Mouse (Mus musculus): ENCODE data around the gene Slc47a1. TPM values are rescaled to one million over a fixed set of nuclear protein-coding genes. Genes with fewer than 3 reads are reported as not detected.
"Not testable (repeated sequence)": the region's sequence is repeated elsewhere in the genome, so short reads cannot be mapped to it uniquely, and the experiment has no call there.

Slc47a1 gene
- polyA plus RNA-seq, 1 experiment: not detected

DNA sequence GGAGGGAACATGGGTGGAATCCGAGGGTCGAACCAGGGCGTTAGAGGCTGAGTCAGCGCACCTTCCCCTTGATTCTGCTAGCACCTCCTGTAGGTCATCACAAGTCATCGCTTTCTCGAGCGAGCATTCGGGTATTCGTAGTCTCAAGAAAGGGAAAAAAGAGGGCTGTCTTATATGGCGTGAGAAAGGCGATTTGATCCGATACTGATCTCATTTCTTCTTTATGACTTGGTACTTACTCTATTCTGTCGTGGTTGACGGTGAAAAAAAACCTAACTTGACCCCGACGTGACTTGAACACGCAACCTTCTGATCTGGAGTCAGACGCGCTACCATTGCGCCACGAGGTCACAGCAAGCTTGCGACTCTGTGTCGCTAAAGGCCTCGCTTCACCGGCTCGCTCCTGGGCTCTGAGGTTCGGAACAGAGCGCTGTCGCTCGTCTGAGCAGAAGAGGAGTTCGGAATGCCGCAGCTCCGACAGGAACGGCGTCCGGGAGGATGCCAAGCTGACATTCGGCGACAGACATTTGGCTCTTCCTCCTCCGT lies 29.6 kb upstream of the Slc47a1 start:
- H3K36me3 ChIP-seq (ENCODE audit: control insufficient read depth, insufficient read depth, low read length, poor library complexity, severe bottlenecking): no peaks in the 10 kb centered on the region
- TF ChIP-seq EP300 (IDR thresholded peaks at IDR 0.05; ENCODE audit: insufficient read depth, low read depth, low read length) (no peak), CTCF (IDR thresholded peaks at IDR 0.05; ENCODE audit: low read depth, low read length) (peak; percentile 53)
- no peaks in the 10 kb centered on the region for H3K4me1 ChIP-seq (ENCODE audit: control insufficient read depth, insufficient read depth, low read length)
- no peaks in the 10 kb centered on the region for H3K27me3 ChIP-seq (ENCODE audit: control insufficient read depth, insufficient read depth, low read length, poor library complexity, severe bottlenecking)
- peak overlapping the region; percentile 72 for H3K4me3 ChIP-seq (ENCODE audit: low read depth, low read length)
- H3K27ac ChIP-seq (ENCODE audit: insufficient read depth, low read length): no peak overlapping the region
- H3K9ac ChIP-seq (ENCODE audit: low read depth, poor library complexity, severe bottlenecking): peak overlapping the region; percentile 29
- H3K9me3 ChIP-seq (replicated peaks; ENCODE audit: control insufficient read depth, insufficient read depth, low read length, poor library complexity, severe bottlenecking): no peaks in the 10 kb centered on the region

- Histone ChIP-seq H3K36me3 (ENCODE audit: control insufficient read depth, insufficient read depth, low read length, poor library complexity, severe bottlenecking) (no peaks in the 10 kb centered on the region), H3K27ac (ENCODE audit: insufficient read depth, low read length) (no peak overlapping the region), H3K9me3 (replicated peaks; ENCODE audit: control insufficient read depth, insufficient read depth, low read length, poor library complexity, severe bottlenecking) (0 out of 2 replicates have a peak, but pooled peaks cover 4% of the 10 kb centered on the region), H3K9ac (ENCODE audit: low read depth, poor library complexity, severe bottlenecking) (no peak overlapping the region), H3K4me3 (ENCODE audit: low read depth, low read length) (no peak overlapping the region), H3K4me1 (ENCODE audit: control insufficient read depth, insufficient read depth, low read length) (no peaks in the 10 kb centered on the region), H3K27me3 (ENCODE audit: control insufficient read depth, insufficient read depth, low read length, poor library complexity, severe bottlenecking) (no peaks in the 10 kb centered on the region)
- TF ChIP-seq EP300 (IDR thresholded peaks at IDR 0.05; ENCODE audit: insufficient read depth, low read depth, low read length): no peak
These were observed 23.6 kb upstream of the Slc47a1 start for GRCm38 (mm10) chr11:61401794-61402193.

- H3K4me3 ChIP-seq (ENCODE audit: low read depth, low read length): no peak overlapping the region
- H3K9ac ChIP-seq (ENCODE audit: low read depth, poor library complexity, severe bottlenecking): no peak overlapping the region
- H3K27me3 ChIP-seq (ENCODE audit: control insufficient read depth, insufficient read depth, low read length, poor library complexity, severe bottlenecking): no peaks in the 10 kb centered on the region
- no peaks in the 10 kb centered on the region for H3K36me3 ChIP-seq (ENCODE audit: control insufficient read depth, insufficient read depth, low read length, poor library complexity, severe bottlenecking)
- H3K4me1 ChIP-seq (ENCODE audit: control insufficient read depth, insufficient read depth, low read length): no peaks in the 10 kb centered on the region
- H3K9me3 ChIP-seq (replicated peaks; ENCODE audit: control insufficient read depth, insufficient read depth, low read length, poor library complexity, severe bottlenecking): peaks cover 4% of the 10 kb centered on the region; the same call in 1 of the 2 replicates
- no peak for TF ChIP-seq POLR2A (IDR thresholded peaks at IDR 0.05; ENCODE audit: insufficient read depth, low read length)
- no peak overlapping the region for H3K27ac ChIP-seq (ENCODE audit: insufficient read depth, low read length)
These were observed 22.7 kb upstream of the Slc47a1 start for GRCm38 (mm10) chr11:61400681-61401346.

DNA sequence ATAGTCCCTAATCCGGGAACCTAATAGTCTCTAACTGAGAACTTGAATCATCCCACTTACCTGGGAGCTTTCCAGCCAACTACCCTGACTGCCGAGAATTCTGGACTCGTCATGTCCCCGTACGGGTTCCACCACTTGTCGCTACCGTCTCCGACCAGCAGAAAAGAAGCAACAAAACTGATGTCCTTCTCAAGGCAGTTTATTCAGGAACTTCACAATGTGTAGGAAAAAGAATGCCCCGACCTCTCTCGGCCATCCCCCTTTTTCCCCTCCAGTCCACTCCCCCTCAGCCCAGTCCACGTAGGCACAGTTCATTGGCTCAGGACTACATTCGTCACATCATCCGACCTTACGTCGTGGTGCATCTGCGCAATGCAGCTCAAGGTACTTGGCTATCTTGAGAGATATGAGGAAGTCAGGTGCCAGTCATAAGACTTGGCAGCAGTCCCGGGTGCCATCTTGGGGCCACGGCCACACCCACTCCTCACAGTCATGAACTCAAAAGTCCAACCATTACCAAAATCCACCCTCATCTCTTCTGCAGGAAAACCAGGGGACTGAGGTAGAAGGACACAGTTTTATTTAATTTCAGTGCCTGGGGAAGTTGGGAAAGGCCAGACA lies 19.4 kb upstream of the Slc47a1 start:
- H3K9ac ChIP-seq (ENCODE audit: low read depth, poor library complexity, severe bottlenecking); H3K27ac ChIP-seq (ENCODE audit: insufficient read depth, low read length); H3K4me3 ChIP-seq (ENCODE audit: low read depth, low read length); H3K36me3 ChIP-seq (ENCODE audit: control insufficient read depth, insufficient read depth, low read length, poor library complexity, severe bottlenecking); H3K9me3 ChIP-seq (replicated peaks; ENCODE audit: control insufficient read depth, insufficient read depth, low read length, poor library complexity, severe bottlenecking); H3K27me3 ChIP-seq (ENCODE audit: control insufficient read depth, insufficient read depth, low read length, poor library complexity, severe bottlenecking); H3K4me1 ChIP-seq (ENCODE audit: control insufficient read depth, insufficient read depth, low read length): not testable (repeated sequence)

- no peak overlapping the region for H3K9ac ChIP-seq (ENCODE audit: low read depth, poor library complexity, severe bottlenecking)
- no peak for TF ChIP-seq POLR2A (IDR thresholded peaks at IDR 0.05; ENCODE audit: insufficient read depth, low read length)
- TF ChIP-seq EP300 (IDR thresholded peaks at IDR 0.05; ENCODE audit: insufficient read depth, low read depth, low read length): no peak
- no peak for TF ChIP-seq CTCF (IDR thresholded peaks at IDR 0.05; ENCODE audit: low read depth, low read length)
- H3K4me1 ChIP-seq (ENCODE audit: control insufficient read depth, insufficient read depth, low read length): no peaks in the 10 kb centered on the region
- H3K27me3 ChIP-seq (ENCODE audit: control insufficient read depth, insufficient read depth, low read length, poor library complexity, severe bottlenecking): no peaks in the 10 kb centered on the region
- no peaks in the 10 kb centered on the region for H3K36me3 ChIP-seq (ENCODE audit: control insufficient read depth, insufficient read depth, low read length, poor library complexity, severe bottlenecking)
- peaks cover 17% of the 10 kb centered on the region for H3K9me3 ChIP-seq (replicated peaks; ENCODE audit: control insufficient read depth, insufficient read depth, low read length, poor library complexity, severe bottlenecking)
- H3K4me3 ChIP-seq (ENCODE audit: low read depth, low read length): no peak overlapping the region
- H3K27ac ChIP-seq (ENCODE audit: insufficient read depth, low read length): no peak overlapping the region
These were observed 10.8 kb upstream of the Slc47a1 start for GRCm38 (mm10) chr11:61388936-61389335.

GRCm38 (mm10) chr11:61388012-61388411 lies 9.9 kb upstream of the Slc47a1 start:
- Histone ChIP-seq H3K9me3 (replicated peaks; ENCODE audit: control insufficient read depth, insufficient read depth, low read length, poor library complexity, severe bottlenecking) (peaks cover 17% of the 10 kb centered on the region), H3K27me3 (ENCODE audit: control insufficient read depth, insufficient read depth, low read length, poor library complexity, severe bottlenecking) (no peaks in the 10 kb centered on the region), H3K4me3 (ENCODE audit: low read depth, low read length) (no peak overlapping the region), H3K27ac (ENCODE audit: insufficient read depth, low read length) (no peak overlapping the region), H3K36me3 (ENCODE audit: control insufficient read depth, insufficient read depth, low read length, poor library complexity, severe bottlenecking) (no peaks in the 10 kb centered on the region), H3K4me1 (ENCODE audit: control insufficient read depth, insufficient read depth, low read length) (no peaks in the 10 kb centered on the region), H3K9ac (ENCODE audit: low read depth, poor library complexity, severe bottlenecking) (no peak overlapping the region)
- TF ChIP-seq POLR2A (IDR thresholded peaks at IDR 0.05; ENCODE audit: insufficient read depth, low read length): no peak
- TF ChIP-seq CTCF (IDR thresholded peaks at IDR 0.05; ENCODE audit: low read depth, low read length): peak; percentile 18
